Mouse (Mus musculus): ENCODE results near the gene Kcnf1. TPM values are rescaled to one million over a fixed set of nuclear protein-coding genes. Genes with fewer than 3 reads are reported as not detected.

The Kcnf1 gene
- 0.13 and 0.30 TPM in 2 replicates for polyA plus RNA-seq (2014; fragmentation: Nextera tagmentation; extraction: Ambion mirVana)

DNA sequence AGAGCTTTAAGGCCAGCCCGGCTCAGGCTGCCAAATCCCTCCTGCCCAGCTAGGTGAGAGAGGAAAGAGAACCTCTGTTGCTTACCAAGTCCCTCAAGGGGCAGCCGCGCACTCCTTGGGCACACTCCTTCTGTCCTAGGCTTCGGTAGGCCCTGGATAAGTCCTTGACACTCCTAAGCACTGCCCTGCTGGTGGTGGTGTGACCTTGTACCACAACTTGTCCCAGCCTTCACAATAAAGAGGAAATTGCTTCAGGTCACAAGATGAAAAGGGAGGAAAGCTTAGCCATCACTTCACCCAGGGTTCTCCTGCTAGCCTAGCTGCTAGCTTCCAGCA, at the start of gene Kcnf1:
Kcnf1 (minus strand) TSS at position 132 of the 336 bp plus-strand sequence.
- H3K27ac ChIP-seq (ENCODE audit: low read depth, low read length): no peak within 1 kb of the TSS
- no peaks in the 10 kb centered on the region for H3K9me3 ChIP-seq (ENCODE audit: control insufficient read depth, low read length)
- H3K9ac ChIP-seq (ENCODE audit: low read depth, low read length): peak within 1 kb of the TSS; percentile 51
- 26% methylated on average over 4 of the region's 4 CpGs for WGBS
- ATAC-seq (ENCODE audit: low FRiP score, low TSS enrichment): 0 out of 2 replicates have a peak, but pooled peaks have one; percentile 11
- H3K4me2 ChIP-seq (replicated peaks; ENCODE audit: low read depth, low read length): peak within 1 kb of the TSS; percentile 95
- peak within 1 kb of the TSS; percentile 46 for H3K4me3 ChIP-seq (ENCODE audit: low read length)
- peaks cover 25% of the 10 kb centered on the region for H3K27me3 ChIP-seq (ENCODE audit: control insufficient read depth, insufficient read depth, low read length)
- 0 out of 2 replicates have a peak, but pooled peaks cover 3% of the 10 kb centered on the region for H3K4me1 ChIP-seq (ENCODE audit: control insufficient read depth, insufficient read depth, low read length)
- H3K36me3 ChIP-seq (ENCODE audit: control insufficient read depth, insufficient read depth, low read length): no peaks in the 10 kb centered on the region

DNA sequence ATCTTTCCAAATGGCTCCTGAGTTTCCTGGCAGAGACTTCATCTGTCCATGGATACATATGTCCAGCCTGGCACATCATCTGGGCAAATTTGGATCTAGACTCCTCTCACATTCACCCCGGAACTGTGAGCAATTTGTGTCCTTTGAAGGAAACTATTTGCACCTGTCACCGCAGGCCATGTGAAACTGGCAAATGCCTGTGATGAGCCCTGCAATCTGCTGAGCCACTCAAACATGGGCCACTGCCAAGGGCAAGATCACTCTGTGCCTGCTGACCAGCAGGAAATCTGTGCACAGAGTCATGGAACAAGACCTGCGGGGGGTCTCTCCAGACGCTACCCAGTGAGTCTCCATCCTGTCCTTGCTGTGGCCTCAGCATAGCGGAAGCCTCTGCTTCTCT, 48.3 kb upstream of the Kcnf1 start:
- no peaks in the 10 kb centered on the region for H3K36me3 ChIP-seq (ENCODE audit: control insufficient read depth, insufficient read depth, low read length)
- no peak overlapping the region for H3K27ac ChIP-seq (ENCODE audit: low read depth, low read length)
- no peak overlapping the region for H3K4me3 ChIP-seq (ENCODE audit: low read length)
- H3K27me3 ChIP-seq (ENCODE audit: control insufficient read depth, insufficient read depth, low read length): no peaks in the 10 kb centered on the region
- ATAC-seq (ENCODE audit: low FRiP score, low TSS enrichment): no peak
- H3K4me2 ChIP-seq (replicated peaks; ENCODE audit: low read depth, low read length): no peak overlapping the region
- H3K9me3 ChIP-seq (ENCODE audit: control insufficient read depth, low read length): no peaks in the 10 kb centered on the region
- 83% methylated on average over 5 of the region's 5 CpGs for WGBS
- H3K4me1 ChIP-seq (ENCODE audit: control insufficient read depth, insufficient read depth, low read length): no peaks in the 10 kb centered on the region
- H3K9ac ChIP-seq (ENCODE audit: low read depth, low read length): no peak overlapping the region

- WGBS: 39% methylated on average over 3 of the region's 3 CpGs
Measured at GRCm38 (mm10) chr12:17223050-17223449, 46.4 kb upstream of the Kcnf1 start.

DNA sequence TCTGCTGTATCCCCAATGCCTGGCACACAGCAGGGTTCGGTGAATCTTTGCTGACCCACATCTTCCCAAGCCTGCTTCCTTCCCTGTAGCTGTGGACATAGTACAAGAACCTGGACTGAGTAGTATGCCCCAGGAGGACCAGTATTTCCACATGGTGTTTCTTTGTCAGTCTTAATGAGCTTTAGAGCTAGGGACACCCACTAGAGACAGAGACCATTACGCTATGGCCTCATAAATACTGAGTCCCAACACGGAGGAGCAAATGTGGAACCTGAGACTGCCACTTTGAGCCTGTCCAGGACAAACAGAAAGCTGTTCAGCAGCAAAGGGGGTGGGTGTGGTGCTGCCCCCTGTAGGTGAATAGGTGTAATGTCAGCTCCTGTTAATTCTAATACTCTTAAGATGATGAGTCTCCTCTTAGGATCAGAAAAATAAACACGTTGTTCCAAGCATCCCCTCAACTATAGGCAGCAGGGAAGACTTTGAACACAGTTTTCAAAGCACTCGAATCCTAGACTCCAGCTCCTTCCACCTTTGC, 45.3 kb upstream of the Kcnf1 start:
- H3K4me3 ChIP-seq (ENCODE audit: low read length): no peak overlapping the region
- H3K36me3 ChIP-seq (ENCODE audit: control insufficient read depth, insufficient read depth, low read length): no peaks in the 10 kb centered on the region
- no peaks in the 10 kb centered on the region for H3K4me1 ChIP-seq (ENCODE audit: control insufficient read depth, insufficient read depth, low read length)
- WGBS: 43% methylated on average over 5 of the region's 5 CpGs
- H3K27me3 ChIP-seq (ENCODE audit: control insufficient read depth, insufficient read depth, low read length): no peaks in the 10 kb centered on the region
- no peaks in the 10 kb centered on the region for H3K9me3 ChIP-seq (ENCODE audit: control insufficient read depth, low read length)
- no peak overlapping the region for H3K4me2 ChIP-seq (replicated peaks; ENCODE audit: low read depth, low read length)
- no peak overlapping the region for H3K27ac ChIP-seq (ENCODE audit: low read depth, low read length)
- no peak for ATAC-seq (ENCODE audit: low FRiP score, low TSS enrichment)
- H3K9ac ChIP-seq (ENCODE audit: low read depth, low read length): no peak overlapping the region

More at GRCm38 (mm10) chr12:17223050-17223449, 46.4 kb upstream of the Kcnf1 start:
- H3K4me3 ChIP-seq (ENCODE audit: low read length): no peak overlapping the region
- H3K27me3 ChIP-seq (ENCODE audit: control insufficient read depth, insufficient read depth, low read length): no peaks in the 10 kb centered on the region
- H3K27ac ChIP-seq (ENCODE audit: low read depth, low read length): no peak overlapping the region
- ATAC-seq (ENCODE audit: low FRiP score, low TSS enrichment): no peak
- no peak overlapping the region for H3K4me2 ChIP-seq (replicated peaks; ENCODE audit: low read depth, low read length)
- no peaks in the 10 kb centered on the region for H3K36me3 ChIP-seq (ENCODE audit: control insufficient read depth, insufficient read depth, low read length)
- no peaks in the 10 kb centered on the region for H3K4me1 ChIP-seq (ENCODE audit: control insufficient read depth, insufficient read depth, low read length)
- no peaks in the 10 kb centered on the region for H3K9me3 ChIP-seq (ENCODE audit: control insufficient read depth, low read length)
- H3K9ac ChIP-seq (ENCODE audit: low read depth, low read length): no peak overlapping the region

DNA sequence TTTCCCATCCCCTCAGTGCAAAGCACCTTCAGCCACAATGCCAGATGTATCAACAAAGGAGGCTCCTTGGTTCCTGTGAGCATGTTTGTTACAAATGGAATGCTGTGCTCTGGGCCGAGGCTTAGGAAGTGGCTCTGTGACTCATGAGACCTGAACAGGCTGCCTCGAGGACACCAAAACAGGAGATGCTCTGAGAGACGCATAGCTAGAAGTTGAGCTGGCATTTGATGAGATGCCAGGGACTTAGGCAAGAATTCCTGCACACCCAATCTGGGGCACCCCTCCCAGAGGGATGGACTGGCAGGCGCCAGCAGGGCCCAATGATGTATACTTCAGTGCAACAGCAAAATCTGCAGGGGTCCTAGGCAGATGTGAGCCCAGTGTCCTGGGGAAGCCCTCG, 43.9 kb upstream of the Kcnf1 start:
- WGBS: 76% methylated on average over 5 of the region's 5 CpGs

DNA sequence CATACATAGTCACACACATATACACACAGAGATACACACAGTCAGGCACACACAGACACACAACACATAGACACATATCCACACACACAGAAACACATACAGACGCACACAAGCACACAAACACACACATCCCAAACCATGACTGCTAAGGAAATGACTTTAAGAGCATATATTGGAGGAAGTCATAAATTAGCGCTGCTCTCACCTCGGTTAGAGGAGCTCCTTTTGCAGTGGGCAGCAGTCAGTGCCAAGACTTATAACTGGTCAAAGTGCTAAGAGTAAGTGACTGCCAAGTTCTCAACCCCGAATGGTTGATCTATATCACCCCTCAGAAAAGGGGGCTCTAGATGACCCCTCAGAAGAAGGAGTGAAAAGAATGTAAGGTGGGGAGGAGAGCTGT, 42.4 kb upstream of the Kcnf1 start:
- 45% methylated on average over 4 of the region's 4 CpGs for WGBS
- H3K36me3 ChIP-seq (ENCODE audit: control insufficient read depth, insufficient read depth, low read length): no peaks in the 10 kb centered on the region
- no peak for ATAC-seq (ENCODE audit: low FRiP score, low TSS enrichment)

More for the DNA sequence above, 43.9 kb upstream of the Kcnf1 start:
- Histone ChIP-seq H3K36me3 (ENCODE audit: control insufficient read depth, insufficient read depth, low read length) (no peaks in the 10 kb centered on the region), H3K9me3 (ENCODE audit: control insufficient read depth, low read length) (no peaks in the 10 kb centered on the region), H3K4me2 (replicated peaks; ENCODE audit: low read depth, low read length) (no peak overlapping the region), H3K4me3 (ENCODE audit: low read length) (no peak overlapping the region), H3K9ac (ENCODE audit: low read depth, low read length) (no peak overlapping the region; the same call in 1 of the 2 replicates), H3K4me1 (ENCODE audit: control insufficient read depth, insufficient read depth, low read length) (no peaks in the 10 kb centered on the region), H3K27me3 (ENCODE audit: control insufficient read depth, insufficient read depth, low read length) (no peaks in the 10 kb centered on the region), H3K27ac (ENCODE audit: low read depth, low read length) (no peak overlapping the region)
- no peak for ATAC-seq (ENCODE audit: low FRiP score, low TSS enrichment)

DNA sequence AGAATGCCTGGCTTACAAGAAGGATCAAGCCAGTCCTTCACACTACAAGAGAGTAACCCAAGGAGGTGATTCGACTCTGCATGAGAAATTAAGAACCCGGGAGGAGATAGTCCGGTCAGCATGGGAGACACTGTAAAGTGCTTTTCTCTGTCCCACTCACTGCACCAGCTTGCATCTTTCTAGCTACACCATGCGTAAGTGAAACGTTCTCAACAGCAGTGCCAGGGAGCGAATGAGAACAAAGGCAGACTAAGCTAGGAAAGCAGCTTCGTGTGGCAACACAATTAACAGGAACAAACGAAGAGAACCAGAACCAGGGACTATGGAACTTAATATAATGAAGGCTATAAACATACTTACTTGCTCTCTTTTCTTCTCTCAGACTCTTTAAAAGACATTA, 41.7 kb upstream of the Kcnf1 start:
- H3K9ac ChIP-seq (ENCODE audit: low read depth, low read length): no peak overlapping the region
- H3K36me3 ChIP-seq (ENCODE audit: control insufficient read depth, insufficient read depth, low read length): no peaks in the 10 kb centered on the region
- H3K27me3 ChIP-seq (ENCODE audit: control insufficient read depth, insufficient read depth, low read length): no peaks in the 10 kb centered on the region
- WGBS: 70% methylated on average over 8 of the region's 8 CpGs
- no peak overlapping the region for H3K4me3 ChIP-seq (ENCODE audit: low read length)
- no peaks in the 10 kb centered on the region for H3K4me1 ChIP-seq (ENCODE audit: control insufficient read depth, insufficient read depth, low read length)
- no peak overlapping the region for H3K4me2 ChIP-seq (replicated peaks; ENCODE audit: low read depth, low read length)
- H3K27ac ChIP-seq (ENCODE audit: low read depth, low read length): no peak overlapping the region
- ATAC-seq (ENCODE audit: low FRiP score, low TSS enrichment): no peak
- H3K9me3 ChIP-seq (ENCODE audit: control insufficient read depth, low read length): no peaks in the 10 kb centered on the region

More for the DNA sequence above, 42.4 kb upstream of the Kcnf1 start:
- Histone ChIP-seq H3K4me2 (replicated peaks; ENCODE audit: low read depth, low read length) (no peak overlapping the region), H3K9me3 (ENCODE audit: control insufficient read depth, low read length) (no peaks in the 10 kb centered on the region), H3K4me3 (ENCODE audit: low read length) (no peak overlapping the region), H3K27ac (ENCODE audit: low read depth, low read length) (no peak overlapping the region), H3K27me3 (ENCODE audit: control insufficient read depth, insufficient read depth, low read length) (no peaks in the 10 kb centered on the region), H3K9ac (ENCODE audit: low read depth, low read length) (no peak overlapping the region), H3K4me1 (ENCODE audit: control insufficient read depth, insufficient read depth, low read length) (no peaks in the 10 kb centered on the region)

DNA sequence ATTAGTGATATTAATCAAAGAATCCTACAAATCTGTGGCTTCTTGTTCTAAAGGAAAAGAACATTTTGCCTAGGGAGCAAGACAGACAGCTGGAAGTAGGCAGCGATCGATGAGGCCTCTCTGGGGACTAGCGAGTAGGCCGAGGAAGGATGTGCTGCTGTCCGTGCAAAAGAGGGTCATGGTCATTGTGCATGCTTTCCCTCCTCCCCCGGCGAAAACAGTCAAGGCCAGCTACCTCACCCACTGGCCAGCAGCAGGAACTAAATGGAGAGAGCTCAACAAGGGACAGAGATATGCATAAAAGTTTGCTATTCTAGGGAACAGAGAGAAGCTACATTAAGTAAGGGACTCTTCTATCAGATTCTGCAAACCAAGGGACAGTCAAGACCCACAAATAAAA, 39.1 kb upstream of the Kcnf1 start:
- ATAC-seq (ENCODE audit: low FRiP score, low TSS enrichment): no peak
- H3K27ac ChIP-seq (ENCODE audit: low read depth, low read length): no peak overlapping the region
- no peaks in the 10 kb centered on the region for H3K4me1 ChIP-seq (ENCODE audit: control insufficient read depth, insufficient read depth, low read length)
- no peaks in the 10 kb centered on the region for H3K36me3 ChIP-seq (ENCODE audit: control insufficient read depth, insufficient read depth, low read length)
- WGBS: 89% methylated on average over 7 of the region's 7 CpGs
- no peak overlapping the region for H3K9ac ChIP-seq (ENCODE audit: low read depth, low read length)
- H3K9me3 ChIP-seq (ENCODE audit: control insufficient read depth, low read length): no peaks in the 10 kb centered on the region
- no peak overlapping the region for H3K4me2 ChIP-seq (replicated peaks; ENCODE audit: low read depth, low read length)
- H3K4me3 ChIP-seq (ENCODE audit: low read length): no peak overlapping the region
- H3K27me3 ChIP-seq (ENCODE audit: control insufficient read depth, insufficient read depth, low read length): no peaks in the 10 kb centered on the region

DNA sequence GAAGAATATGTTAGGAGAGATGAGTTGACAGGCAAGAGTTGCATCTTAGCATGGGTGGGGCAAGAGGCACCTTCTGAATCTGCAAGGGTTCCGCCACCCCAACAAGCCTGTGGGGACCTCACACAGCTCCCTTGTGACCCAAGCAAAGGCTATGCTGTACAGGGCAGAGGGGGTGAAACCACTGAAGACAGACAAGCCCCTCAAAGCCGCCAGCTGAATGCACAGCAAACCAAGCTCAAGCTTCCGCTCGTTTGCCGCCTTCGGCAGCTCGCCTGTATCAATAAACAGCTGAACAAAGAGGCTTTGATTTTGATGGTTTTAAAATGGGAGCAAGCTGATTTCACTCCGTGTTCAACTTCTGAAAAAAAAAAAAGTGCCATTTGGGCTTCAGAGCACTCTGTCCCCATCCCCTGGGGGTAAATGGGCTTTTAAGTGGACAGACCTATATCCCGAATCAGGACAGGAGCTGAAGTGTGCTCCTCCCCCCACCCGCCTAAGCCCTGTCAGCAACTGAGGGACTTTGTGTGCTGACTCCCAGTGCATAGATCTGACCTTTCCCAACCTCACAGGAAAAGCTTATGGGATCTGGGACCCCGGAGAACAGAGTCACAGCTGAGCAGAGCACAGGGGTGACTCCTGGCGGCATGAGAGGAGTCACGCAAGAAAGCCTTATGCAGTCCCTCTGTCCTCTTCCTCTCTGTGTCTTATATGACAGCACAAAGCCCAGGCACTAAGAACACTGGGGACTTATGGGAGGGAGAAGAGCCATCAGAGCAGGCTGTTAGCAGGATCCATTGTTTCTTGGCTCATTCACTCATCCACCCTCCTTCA, 26.0 kb upstream of the Kcnf1 start:
- Histone ChIP-seq H3K27ac (ENCODE audit: low read depth, low read length) (no peak overlapping the region), H3K36me3 (ENCODE audit: control insufficient read depth, insufficient read depth, low read length) (no peaks in the 10 kb centered on the region), H3K4me1 (ENCODE audit: control insufficient read depth, insufficient read depth, low read length) (no peaks in the 10 kb centered on the region), H3K9ac (ENCODE audit: low read depth, low read length) (no peak overlapping the region), H3K27me3 (ENCODE audit: control insufficient read depth, insufficient read depth, low read length) (no peaks in the 10 kb centered on the region), H3K9me3 (ENCODE audit: control insufficient read depth, low read length) (no peaks in the 10 kb centered on the region), H3K4me3 (ENCODE audit: low read length) (no peak overlapping the region), H3K4me2 (replicated peaks; ENCODE audit: low read depth, low read length) (no peak overlapping the region)
- WGBS: 43% methylated on average over 13 of the region's 13 CpGs
- peak; percentile 43; the same call in 1 of the 2 replicates for ATAC-seq (ENCODE audit: low FRiP score, low TSS enrichment)
